Mouse (Mus musculus) urinary bladder, adult 18-20 months (tissue): ENCODE results near the gene Lrch1.

Experiments used
- DNase-seq, 2 experiments: peaks; one replicate each; pipeline ENCODE4 v3.0.0; 2022; ENCODE audit warnings: low spot score in 2 of 2, mixed read lengths in 2 of 2

Gene Lrch1

DNA sequence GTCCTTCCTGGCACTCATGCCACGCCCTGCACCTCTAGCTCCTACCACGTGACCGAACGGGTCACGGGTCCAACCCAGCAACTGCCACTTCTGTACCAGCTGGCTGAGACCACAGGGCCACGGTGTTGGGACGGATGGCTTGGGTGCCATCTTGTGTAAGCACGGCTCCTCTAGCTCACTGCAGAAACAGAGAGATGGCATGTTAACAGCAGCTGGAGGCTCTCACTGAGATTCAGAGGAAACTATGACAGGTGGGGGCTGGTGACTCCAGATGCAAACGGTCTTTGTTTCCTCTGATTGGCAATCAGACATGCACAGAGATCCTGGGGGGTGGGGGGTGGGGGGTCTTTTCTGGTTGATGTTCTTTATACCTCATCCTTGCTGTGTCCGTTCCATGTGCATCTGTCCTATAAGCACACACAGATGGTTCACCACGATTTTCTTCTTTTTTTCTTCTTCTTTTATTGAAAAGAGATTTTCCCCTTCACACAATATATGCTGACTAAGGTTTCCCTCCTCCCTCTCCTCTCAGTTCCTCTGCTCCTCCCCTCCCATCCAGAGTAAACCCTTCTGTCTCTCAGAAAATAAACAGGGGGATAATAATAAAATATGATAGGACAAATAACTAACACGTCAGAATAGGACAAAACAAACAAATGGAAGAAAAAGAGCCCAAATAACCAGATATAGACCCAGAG is 25.5 kb downstream of the Lrch1 start:
- no peak for DNase-seq

DNA sequence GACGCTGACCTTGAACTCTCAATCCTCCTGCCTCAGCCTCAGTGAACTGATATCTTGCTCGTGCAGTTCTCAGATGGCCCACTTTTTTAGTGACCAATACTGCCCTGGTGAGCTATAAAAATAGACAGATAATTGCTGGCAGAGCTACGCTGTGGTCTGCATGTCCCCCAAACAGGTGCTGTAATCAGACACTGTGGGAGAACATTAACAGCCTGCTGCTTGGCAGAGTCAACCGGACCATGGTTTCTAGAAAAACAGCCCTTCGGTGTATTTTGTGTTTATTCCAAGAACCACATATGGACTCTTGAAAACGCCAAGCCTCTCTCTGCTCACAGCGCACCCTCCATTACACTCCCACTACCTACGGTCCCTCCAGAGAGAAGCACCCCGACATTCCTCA is 26.2 kb downstream of the Lrch1 start:
- DNase-seq, result no peak

DNA sequence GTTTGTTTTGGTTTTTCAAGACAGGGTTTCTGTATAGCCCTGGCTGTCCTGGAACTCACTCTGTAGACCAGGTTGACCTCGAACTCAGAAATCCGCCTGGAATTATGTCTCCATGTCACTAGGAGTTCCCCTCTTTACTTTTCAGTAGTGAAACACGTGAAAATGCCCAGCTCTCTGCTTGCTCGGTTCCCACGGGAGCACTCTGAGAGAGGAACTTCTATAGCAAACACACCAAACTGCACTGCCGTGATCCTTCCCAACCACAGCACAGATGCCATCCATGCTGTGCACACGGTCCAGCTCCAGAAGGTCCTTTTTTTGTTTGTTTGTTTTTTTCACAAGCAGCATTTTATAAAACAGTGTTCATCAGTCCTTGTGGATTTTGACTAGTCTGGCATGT is 28.5 kb downstream of the Lrch1 start:
- no peak for DNase-seq

DNA sequence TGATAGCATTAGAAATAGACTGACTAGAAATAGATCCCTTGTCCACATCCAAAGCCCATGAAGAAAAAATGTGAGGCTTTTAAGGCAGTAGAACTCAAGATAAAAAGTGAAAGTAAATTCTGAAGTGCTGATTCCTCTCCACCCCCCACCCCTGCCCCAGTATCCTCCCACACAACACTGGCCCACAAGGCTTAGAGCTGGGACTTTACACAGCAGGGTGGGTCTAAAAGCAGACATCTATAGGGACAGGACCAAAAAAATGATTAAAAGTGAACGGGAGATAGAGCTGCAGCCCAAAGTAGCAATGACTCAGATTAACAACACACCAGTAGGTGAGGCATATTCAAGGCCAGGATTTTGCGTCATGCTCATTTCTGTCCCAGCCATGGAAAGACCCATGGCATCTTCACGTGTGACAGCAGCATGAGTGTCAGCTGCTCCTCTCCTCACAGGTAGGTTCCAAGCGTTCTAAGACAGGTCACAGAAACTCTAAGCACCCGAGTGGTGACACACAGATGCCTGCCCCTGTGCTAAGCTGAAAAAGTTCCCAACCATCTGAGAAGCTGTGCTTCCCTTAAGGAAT is 29.1 kb downstream of the Lrch1 start:
- DNase-seq, result no peak

DNA sequence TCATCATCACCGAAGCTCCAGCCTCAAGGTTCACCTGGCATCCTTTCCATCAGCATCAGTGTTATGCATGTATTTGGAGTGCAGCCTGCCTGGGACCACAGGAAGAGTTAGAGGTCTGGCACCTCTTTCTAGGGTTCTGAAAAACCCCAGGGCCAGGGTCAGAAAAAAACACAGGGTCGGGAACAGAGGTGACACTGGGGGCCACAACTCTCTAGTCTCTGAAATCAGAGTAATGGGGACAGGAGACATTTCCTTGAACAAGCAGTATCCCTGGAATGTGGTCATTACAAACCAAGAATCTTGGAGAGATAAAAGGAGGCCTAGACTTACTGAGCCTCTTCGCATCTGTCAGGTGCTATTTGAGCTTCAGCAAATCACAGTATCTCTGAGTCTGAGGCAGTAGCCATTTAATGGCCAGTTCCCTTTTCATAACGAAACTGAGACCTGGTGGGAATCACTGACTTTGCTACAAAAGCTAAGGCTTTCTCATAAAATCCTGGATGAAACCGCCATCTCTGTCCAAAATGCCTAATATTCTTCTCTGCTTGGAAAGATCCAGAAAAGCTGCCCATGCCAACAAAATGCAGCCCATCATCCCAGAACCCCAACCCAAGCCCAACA is 30.1 kb downstream of the Lrch1 start:
- no peak for DNase-seq

DNA sequence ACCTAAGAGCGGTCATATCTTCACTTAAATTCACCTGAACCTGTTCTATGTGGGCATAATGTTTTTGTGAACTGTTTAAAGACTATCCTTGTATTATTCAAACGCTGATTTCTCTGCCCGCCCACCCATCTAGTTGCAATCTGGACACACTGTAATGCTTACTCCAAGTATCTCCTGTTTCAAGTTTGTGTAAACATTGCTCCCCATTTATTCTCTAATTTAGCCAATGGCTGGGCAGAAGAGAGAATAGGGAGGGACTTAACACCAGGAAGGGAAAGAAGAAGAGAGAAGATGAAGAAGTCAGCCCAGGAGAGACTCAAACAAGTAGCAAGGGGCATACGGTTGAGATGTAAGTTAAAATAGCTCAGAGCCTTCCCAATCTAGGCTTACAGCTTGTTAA is 31.0 kb downstream of the Lrch1 start:
- no peak for DNase-seq

DNA sequence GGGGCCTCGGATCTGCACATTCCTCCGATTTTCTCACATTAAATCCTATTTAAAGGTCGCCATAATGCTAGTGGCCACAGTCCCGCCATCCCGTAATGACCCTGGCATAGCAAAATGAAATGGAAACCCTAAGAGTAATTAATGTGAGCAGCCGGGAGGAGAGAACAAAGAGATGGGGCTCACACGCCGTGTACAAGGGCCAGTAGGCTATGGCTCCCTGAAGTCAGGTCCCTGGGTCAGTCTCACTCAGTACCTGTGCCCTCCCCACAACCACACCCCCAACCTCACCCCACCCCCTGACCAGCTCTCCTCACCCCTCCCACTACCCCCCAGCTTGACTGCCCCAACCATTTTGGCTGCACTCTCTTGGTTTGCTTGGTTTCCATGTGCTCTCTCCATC is 31.6 kb downstream of the Lrch1 start:
- DNase-seq, result no peak

DNA sequence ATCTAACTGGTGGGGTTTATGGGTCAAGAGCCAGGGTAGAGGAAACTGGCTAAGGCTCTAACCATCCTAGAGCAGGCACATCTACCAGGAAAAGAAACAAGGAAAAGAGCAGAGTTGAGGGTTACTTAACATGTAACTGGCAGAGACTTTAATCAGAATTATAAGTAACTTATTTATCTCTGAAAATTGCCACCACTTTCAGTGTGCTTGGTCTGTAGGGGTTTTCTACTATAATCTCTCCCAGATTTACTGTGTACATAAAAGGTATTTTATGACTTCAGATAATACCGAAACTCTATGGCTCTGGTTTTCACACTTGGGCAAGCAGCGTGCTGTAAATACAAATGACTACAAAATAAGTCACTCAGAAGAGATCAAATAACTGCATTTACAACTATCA is 32.0 kb downstream of the Lrch1 start:
- no peak for DNase-seq

DNA sequence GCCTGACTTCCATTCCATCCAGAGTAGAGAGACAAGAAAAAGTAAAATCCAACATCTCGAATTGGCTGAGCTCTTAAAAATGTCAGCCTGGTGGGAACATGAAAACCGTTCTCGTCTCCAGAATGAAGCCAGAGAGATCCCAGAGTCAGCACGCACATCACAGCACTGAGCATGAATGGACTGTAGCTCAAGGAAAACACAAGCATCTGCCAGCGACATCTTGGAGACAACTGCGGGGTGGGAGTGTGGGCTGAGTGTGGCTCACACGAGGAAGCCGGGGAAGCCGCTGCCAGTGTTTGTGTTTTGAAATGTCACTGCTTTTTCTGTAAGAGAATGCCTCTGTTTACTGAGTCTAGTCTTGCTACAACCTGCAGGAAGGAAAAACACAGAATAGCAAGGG is 32.7 kb downstream of the Lrch1 start:
- DNase-seq, result peak in 1 of 2 experiments; percentile 44

DNA sequence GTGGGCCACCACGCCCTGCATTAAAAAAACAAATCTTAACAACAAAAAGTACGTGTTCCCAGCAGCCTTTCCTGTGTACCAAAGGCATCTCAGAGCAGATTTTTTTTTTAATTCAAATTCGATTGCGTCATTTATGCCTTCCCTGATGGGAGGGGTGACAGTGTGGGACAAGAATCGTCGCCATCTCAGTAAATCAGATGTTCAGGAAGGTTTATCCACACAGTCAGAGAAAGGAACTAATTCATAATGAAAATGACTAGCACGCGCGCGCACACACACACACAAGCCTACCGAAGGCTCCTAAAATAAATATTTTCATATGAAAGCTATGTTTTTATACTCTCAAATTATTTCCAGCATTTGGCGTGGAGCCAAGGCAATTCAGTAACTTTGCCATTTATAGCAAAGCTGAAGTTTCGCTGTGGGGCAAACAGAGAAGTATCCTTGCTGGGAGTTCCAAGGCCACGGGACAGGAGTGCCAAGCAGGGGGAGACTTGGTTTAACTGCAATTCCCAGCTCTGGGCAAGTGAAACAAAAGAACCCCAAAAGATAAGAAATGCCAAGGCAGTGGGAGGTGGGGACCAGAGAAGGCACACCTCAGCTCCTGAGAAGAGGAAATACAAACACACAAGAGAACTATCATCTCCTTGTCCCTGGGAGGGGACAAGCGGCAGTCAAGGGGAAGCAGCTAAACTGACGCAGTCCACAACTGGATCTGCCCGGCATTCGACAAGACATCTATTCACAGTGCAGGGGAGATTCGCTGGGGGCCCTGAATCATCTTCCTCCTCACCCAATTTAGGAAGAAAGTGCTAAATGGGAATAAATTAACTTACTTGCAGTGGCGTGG is 34.1 kb downstream of the Lrch1 start:
- DNase-seq, result peak in 1 of 2 experiments; percentile 25

DNA sequence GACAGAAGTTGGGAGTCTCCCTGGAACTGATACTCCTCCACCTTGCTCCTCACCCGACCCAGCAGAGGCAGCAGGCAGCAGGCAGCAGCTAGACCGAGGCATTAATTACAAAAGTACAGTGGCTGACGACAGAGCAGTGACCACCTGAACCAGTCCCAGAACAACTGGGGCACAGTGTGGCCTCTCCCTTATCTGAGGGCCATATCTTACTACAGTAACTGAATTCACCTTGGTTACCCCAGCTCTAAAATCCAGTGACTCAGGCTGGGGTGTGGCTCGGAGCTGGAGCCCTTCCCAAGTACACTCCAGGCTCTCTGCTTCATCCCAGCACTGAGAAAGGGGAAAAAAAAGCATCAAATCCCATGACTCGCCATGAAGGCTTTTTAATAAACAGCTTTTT is 37.3 kb downstream of the Lrch1 start:
- peak; percentile 44 to 76 for DNase-seq

DNA sequence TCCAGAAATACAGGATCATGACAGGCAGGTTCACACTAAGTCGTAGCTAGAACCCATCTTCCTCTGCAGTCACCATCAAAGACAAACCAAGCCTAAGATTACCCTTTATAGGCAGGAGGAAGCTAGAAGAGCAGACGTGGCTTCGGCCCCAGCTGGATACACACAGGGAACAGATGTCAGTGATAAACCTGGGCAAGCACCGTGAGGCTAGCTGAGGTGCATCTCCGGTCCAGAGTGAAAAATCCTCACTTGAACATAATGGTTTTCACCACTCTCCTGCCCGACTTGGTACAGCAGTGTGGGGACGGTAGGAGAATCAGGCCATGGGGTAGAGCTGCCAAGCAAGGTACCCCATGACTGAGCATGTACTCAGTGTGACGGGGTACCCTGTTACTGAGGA is 38.7 kb downstream of the Lrch1 start:
- no peak for DNase-seq

DNA sequence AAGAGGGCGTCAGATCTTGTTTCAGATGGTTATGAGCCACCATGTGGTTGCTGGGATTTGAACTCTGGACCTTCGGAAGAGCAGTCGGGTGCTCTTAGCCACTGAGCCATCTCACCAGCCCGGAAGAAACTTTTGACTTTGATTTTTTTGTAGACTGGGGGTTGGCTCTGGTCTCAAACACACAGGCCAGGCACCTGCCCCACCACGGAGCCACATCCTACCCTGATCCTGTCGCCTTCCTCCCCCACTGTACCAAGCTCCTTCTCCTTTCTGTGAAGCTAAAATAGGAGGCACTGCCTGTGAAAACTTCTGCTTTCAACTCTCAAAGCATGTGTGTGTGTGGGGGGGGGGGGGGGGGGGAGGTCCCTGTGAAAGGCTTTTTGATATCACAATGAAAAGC is 39.4 kb downstream of the Lrch1 start:
- no peak for DNase-seq

DNA sequence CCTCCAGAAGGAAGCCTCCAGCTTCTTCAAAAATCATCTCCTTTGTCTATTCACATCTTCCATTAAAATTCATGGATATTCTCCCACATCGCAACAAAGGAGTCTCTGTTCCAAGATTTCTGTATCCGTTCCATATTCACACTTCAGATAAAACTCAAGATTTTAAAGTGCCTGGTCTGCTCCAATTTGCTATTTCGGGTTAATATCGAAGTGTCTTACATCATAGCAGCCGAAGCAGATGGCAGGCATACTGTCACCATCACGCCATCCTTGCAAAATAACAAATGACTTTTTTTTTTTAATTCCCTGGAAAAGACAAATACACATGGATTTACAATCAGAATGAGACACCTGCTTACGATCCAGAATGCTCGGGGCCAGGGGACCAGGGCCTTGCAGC is 40.0 kb downstream of the Lrch1 start:
- no peak for DNase-seq

DNA sequence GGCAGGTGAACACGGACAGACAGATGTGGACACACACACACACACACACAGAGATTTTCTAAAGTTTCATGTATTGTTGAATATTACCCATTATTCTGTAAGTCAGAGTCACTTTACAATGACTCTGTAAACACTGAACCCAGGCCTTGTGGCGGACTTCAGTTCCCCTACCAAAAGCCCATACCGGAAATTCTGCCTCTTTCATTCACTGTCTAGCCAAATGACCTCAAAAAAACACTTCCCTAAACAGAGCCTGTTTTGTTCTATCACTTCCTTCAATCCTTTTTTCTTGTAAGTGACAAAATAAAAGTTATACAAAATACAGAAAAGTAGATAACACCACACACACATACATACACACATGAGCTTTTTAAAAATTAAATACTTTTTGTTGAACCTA is 41.7 kb downstream of the Lrch1 start:
- DNase-seq, result no peak

DNA sequence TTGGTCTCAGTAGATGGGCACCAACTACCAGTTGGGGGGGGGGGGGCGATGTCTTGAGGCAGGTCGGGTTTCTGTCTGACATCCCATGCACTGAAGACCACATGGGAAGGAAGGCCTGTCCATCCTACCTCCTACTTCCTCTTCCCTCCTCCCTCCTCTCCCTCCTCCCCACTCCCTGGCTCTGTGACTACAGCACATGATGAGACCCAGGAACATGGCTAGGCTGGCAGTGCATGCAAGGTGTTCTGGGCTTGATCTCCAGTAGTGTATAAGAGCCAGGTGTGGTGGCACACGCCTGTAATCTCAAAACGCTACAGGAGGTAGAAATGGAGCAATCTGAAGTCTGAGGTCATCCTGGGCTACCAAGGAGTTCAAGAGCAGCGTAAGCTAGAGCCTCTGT is 43.2 kb downstream of the Lrch1 start:
- no peak for DNase-seq

DNA sequence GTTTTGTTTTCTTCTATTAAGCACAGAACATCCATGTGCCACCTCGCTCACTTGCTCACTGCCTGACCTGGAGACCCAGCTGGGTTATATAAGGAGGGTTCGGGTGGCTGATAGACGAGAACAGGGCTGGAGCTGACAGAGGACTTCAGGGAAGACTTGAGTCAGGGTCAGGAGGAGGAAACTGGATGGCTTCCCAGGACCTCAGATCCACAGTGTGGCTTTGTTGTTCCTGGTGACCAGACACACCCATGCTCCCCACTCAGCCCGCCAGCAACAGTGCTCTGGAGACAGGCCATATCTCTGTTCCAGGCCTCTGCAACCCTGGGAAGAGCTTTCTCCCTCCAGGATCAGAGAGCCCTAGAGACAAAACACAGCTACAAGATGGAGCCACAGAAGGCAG is 44.6 kb downstream of the Lrch1 start:
- peak in 1 of 2 experiments; percentile 56 for DNase-seq

DNA sequence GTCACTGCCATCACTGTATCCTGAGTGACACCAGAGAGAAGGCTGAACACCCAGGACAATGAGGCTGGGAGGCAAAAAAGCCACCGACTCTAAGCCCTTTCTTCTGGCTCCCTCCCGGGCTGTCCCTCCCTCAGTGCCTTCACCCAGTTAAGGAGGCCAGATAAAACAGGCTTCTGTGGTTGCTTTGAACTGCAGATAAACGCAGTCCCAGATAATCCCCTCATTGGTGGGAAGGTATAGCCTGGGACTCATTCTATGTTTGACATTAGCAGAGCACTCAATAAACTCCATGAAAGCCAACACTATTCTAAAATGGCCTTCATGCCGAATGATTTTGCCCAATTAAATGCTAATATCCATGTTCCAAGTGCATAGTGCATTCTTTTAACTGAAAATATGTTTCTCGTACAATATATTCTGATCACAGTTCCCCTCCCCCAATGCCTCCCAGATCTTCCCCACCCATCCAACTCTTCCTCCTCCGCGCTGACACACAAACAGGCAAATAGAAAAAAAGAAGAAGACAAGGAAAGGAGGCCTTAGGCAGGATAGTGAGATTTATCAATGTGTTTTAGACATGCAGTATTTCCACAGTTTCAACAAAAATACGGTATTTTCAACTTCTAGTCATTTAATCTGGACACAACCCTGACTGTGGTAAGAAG is 46.8 kb downstream of the Lrch1 start:
- no peak for DNase-seq

DNA sequence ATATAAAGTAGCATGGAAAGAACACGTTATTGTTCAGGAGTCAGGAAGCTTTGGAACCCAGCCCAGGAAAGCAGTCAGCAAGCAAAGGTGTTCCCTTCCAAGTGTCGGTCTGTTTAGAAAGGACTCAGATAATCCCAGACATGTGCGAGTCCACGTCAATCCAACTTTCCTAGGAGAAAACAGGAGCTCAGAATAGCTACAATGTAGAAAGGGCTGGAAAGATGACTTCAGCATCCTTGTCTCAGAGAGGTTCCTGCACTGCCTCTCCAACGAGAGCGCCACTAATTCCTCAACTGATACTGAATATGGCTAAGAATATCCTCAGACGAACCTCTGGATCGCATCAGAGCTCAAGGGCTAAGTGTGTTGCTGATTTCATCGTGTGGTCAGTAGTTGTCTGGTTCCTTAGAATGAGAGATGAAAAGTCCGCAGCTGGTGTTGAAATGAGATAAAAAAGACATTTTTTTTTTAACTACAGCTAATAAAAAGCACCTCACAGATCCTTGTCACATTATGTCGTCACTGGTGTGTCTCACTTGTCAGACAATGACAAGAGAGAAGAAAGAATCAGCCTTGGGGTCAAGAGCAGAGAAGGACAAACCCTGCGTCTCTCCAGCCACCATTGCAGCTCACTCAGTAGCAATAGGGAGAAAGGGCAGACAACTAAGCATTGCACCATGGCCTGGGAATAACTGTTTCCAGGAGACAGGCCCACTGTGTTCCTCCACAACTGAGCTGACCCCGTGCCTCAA is 47.5 kb downstream of the Lrch1 start:
- no peak for DNase-seq

DNA sequence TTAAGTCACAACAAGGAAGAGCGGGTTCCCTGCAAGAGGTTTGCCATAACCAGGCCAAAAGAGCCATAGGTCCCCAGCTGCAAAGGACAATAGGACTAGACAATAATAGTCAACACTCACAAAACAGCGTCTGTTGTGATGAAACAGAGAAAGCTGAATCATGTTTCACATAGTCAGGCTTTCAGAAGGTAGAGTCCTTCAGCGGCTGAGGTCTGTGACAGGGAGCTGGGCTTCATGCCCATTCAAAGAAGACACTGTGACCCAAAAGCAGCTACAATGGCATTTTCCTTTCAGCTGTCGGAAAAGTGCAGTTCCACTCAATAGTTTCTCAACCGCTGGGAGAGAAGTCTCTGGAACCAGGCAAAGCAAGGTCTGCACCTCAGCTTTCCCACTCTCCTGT is 48.7 kb downstream of the Lrch1 start:
- no peak for DNase-seq

DNA sequence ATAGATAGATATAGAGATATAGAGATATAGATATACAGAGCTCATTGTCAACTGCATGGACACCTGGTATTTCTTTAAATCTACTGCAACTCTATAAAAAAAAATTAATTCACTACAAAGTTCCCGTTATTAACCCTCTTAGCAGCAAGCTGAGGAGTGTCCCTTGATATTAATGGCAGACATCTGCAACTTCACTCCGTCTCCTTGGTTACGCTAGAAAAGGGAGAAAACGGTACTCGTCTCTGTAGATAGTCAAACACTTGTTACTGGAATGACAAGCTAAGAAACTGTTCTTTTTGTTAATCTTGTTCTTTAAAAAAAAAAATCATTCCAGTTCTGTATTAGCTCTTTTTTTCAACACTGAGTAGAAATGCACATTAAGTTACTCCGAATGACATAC is 54.0 kb downstream of the Lrch1 start:
- DNase-seq, result no peak
